In genomic region chr17:67054202-67054601, GRCm38 (mm10) we compare ENCODE assay signal across 26 mouse cellular contexts.
A peak's percentile ranks its signal among the peaks of the same experiment; 100 is the strongest.
DNase-seq lines count a peak whose midpoint lies in the region; ATAC-seq lines count a peak whose summit lies in the region.
"Had no signal": no experiment of that assay in that cellular context is flagged by ENCODE, and none has a peak within 500 bp of the region (broad histone marks: within the 10 kb centered on the region; RNA-seq: fewer than 3 reads in every experiment).

No protein-coding gene starts in this region.

- no peaks in the 10 kb centered on the region for H3K9me3 ChIP-seq in forebrain, embryonic 16.5 days (ENCODE audit: control insufficient read depth, low read length)
- no peaks in the 10 kb centered on the region for H3K9me3 ChIP-seq in forebrain, embryonic 11.5 days (ENCODE audit: control insufficient read depth, low read length)
- H3K9me3 ChIP-seq in hindbrain, embryonic 16.5 days (ENCODE audit: control insufficient read depth, low read length): no peaks in the 10 kb centered on the region
- no peaks in the 10 kb centered on the region for H3K9me3 ChIP-seq in hindbrain, embryonic 14.5 days (ENCODE audit: control insufficient read depth, low read length)
- no peaks in the 10 kb centered on the region for H3K9me3 ChIP-seq in neural tube, embryonic 12.5 days
- H3K9me3 ChIP-seq: embryonic facial prominence, embryonic 10.5 days; embryonic facial prominence, embryonic 13.5 days; heart, embryonic 13.5 days; hindbrain, embryonic 15.5 days; intestine, embryonic 15.5 days had no signal

- 83% methylated on average over 10 of the region's 10 CpGs for WGBS in forebrain, embryonic 16.5 days
- 94% methylated on average over 10 of the region's 10 CpGs for WGBS in forebrain, embryonic 11.5 days
- WGBS in hindbrain, embryonic 16.5 days: 63% methylated on average over 10 of the region's 10 CpGs
- WGBS in hindbrain, embryonic 14.5 days: 63% methylated on average over 10 of the region's 10 CpGs
- WGBS in neural tube, embryonic 12.5 days: 74% methylated on average over 10 of the region's 10 CpGs

- H3K9ac ChIP-seq in forebrain, embryonic 16.5 days (replicated peaks; ENCODE audit: low read depth, low read length): no peak overlapping the region
- no peak overlapping the region for H3K9ac ChIP-seq in forebrain, embryonic 11.5 days (ENCODE audit: low read length)
- H3K9ac ChIP-seq in hindbrain, embryonic 16.5 days (ENCODE audit: low read depth, low read length): no peak overlapping the region
- no peak overlapping the region for H3K9ac ChIP-seq in hindbrain, embryonic 14.5 days
- no peak overlapping the region for H3K9ac ChIP-seq in neural tube, embryonic 12.5 days
- H3K9ac ChIP-seq: embryonic facial prominence, embryonic 13.5 days; heart, embryonic 13.5 days; hindbrain, embryonic 15.5 days; intestine, embryonic 15.5 days had no signal

- no peak overlapping the region for H3K27ac ChIP-seq in forebrain, embryonic 16.5 days (ENCODE audit: low read length)
- H3K27ac ChIP-seq in forebrain, embryonic 11.5 days (ENCODE audit: low read depth, low read length): no peak overlapping the region
- H3K27ac ChIP-seq in hindbrain, embryonic 16.5 days (ENCODE audit: low read depth, low read length): no peak overlapping the region
- no peak overlapping the region for H3K27ac ChIP-seq in hindbrain, embryonic 14.5 days
- no peak overlapping the region for H3K27ac ChIP-seq in neural tube, embryonic 12.5 days
- H3K27ac ChIP-seq: embryonic facial prominence, embryonic 10.5 days; embryonic facial prominence, embryonic 13.5 days; gastrocnemius, adult 2 months; heart, embryonic 13.5 days; hindbrain, embryonic 15.5 days; intestine, embryonic 15.5 days had no signal

- no peak overlapping the region for H3K4me3 ChIP-seq in forebrain, embryonic 16.5 days (replicated peaks; ENCODE audit: low read length)
- no peak overlapping the region for H3K4me3 ChIP-seq in forebrain, embryonic 11.5 days (ENCODE audit: low read depth, low read length)
- no peak overlapping the region for H3K4me3 ChIP-seq in hindbrain, embryonic 16.5 days (ENCODE audit: low read length)
- no peak overlapping the region for H3K4me3 ChIP-seq in hindbrain, embryonic 14.5 days (replicated peaks; ENCODE audit: low read length)
- no peak overlapping the region for H3K4me3 ChIP-seq in neural tube, embryonic 12.5 days
- H3K4me3 ChIP-seq: embryonic facial prominence, embryonic 10.5 days; embryonic facial prominence, embryonic 13.5 days; erythroblast, embryonic 14.5 days; gastrocnemius, adult 2 months; heart, embryonic 13.5 days; hindbrain, embryonic 15.5 days; intestine, embryonic 15.5 days had no signal

- no peak for DNase-seq in forebrain, embryonic 11.5 days (ENCODE audit: low spot score)
- DNase-seq in hindbrain, embryonic 14.5 days (ENCODE audit: low spot score): no peak
- no peak for DNase-seq in neural tube, embryonic 10.5 days (ENCODE audit: extremely low spot score, low spot score)
- no peak for DNase-seq in left cerebral cortex, postnatal 25 days (ENCODE audit: low spot score in 2 of 2)
- DNase-seq: adrenal gland, adult 2 months; adrenal gland, postnatal 14 days; cerebellum, adult 11-12 months; cerebellum, adult 8-10 months; cerebellum, postnatal 36 days; embryo, embryonic 11 days; gastrocnemius, adult 2 months; gastrocnemius, postnatal 14 days; heart, adult 11 months; heart, postnatal 14 days; heart, postnatal 4 days; kidney, adult 11 months had no signal

- intact Hi-C loops in left cerebral cortex, postnatal 25 days (cut with DNase I): no loop called here

- peak; percentile 67 for ATAC-seq in forebrain, embryonic 16.5 days
- no peak for ATAC-seq in forebrain, embryonic 11.5 days (replicated peaks; ENCODE audit: low FRiP score)
- ATAC-seq in hindbrain, embryonic 16.5 days: peak; percentile 24; the same call in 1 of the 2 replicates
- ATAC-seq in hindbrain, embryonic 14.5 days (ENCODE audit: low FRiP score): no peak
- ATAC-seq in neural tube, embryonic 12.5 days (ENCODE audit: low FRiP score, low read depth): peak; percentile 41; the same call in 1 of the 2 replicates
- ATAC-seq: CD4-positive, CD25-positive, alpha-beta regulatory T cell, adult 4 months; intestine, embryonic 15.5 days had no signal

- H3K27me3 ChIP-seq in forebrain, embryonic 16.5 days (replicated peaks; ENCODE audit: control insufficient read depth, insufficient read depth, low read length): no peaks in the 10 kb centered on the region
- H3K27me3 ChIP-seq in forebrain, embryonic 11.5 days (ENCODE audit: control insufficient read depth, insufficient read depth, low read length): no peaks in the 10 kb centered on the region
- H3K27me3 ChIP-seq in hindbrain, embryonic 16.5 days (replicated peaks; ENCODE audit: control insufficient read depth, insufficient read depth, low read length): no peaks in the 10 kb centered on the region
- H3K27me3 ChIP-seq in hindbrain, embryonic 14.5 days (ENCODE audit: control insufficient read depth, insufficient read depth, low read length): no peaks in the 10 kb centered on the region
- no peaks in the 10 kb centered on the region for H3K27me3 ChIP-seq in neural tube, embryonic 12.5 days (replicated peaks)
- H3K27me3 ChIP-seq: embryonic facial prominence, embryonic 13.5 days; heart, embryonic 13.5 days; hindbrain, embryonic 15.5 days; intestine, embryonic 15.5 days had no signal

- H3K4me1 ChIP-seq in forebrain, embryonic 16.5 days (replicated peaks; ENCODE audit: control insufficient read depth, insufficient read depth, low read length): no peaks in the 10 kb centered on the region; the same call in 1 of the 2 replicates
- H3K4me1 ChIP-seq in forebrain, embryonic 11.5 days (replicated peaks; ENCODE audit: control insufficient read depth, insufficient read depth, low read length): no peaks in the 10 kb centered on the region
- H3K4me1 ChIP-seq in hindbrain, embryonic 16.5 days (ENCODE audit: control insufficient read depth, insufficient read depth, low read depth, low read length): peaks cover 10% of the 10 kb centered on the region
- H3K4me1 ChIP-seq in hindbrain, embryonic 14.5 days (replicated peaks; ENCODE audit: control insufficient read depth, insufficient read depth, low read length): peaks cover 12% of the 10 kb centered on the region
- H3K4me1 ChIP-seq in neural tube, embryonic 12.5 days: peaks cover 6% of the 10 kb centered on the region; the same call in 1 of the 2 replicates
- H3K4me1 ChIP-seq: heart, embryonic 13.5 days; intestine, embryonic 15.5 days had no signal

- no peak overlapping the region for H3K4me2 ChIP-seq in forebrain, embryonic 16.5 days (ENCODE audit: low read length)
- H3K4me2 ChIP-seq in forebrain, embryonic 11.5 days (ENCODE audit: low read depth, low read length, severe bottlenecking): no peak overlapping the region
- H3K4me2 ChIP-seq in hindbrain, embryonic 16.5 days (ENCODE audit: low read length): no peak overlapping the region
- H3K4me2 ChIP-seq in hindbrain, embryonic 14.5 days (replicated peaks): no peak overlapping the region
- H3K4me2 ChIP-seq in neural tube, embryonic 12.5 days (replicated peaks): no peak overlapping the region
- H3K4me2 ChIP-seq: embryonic facial prominence, embryonic 13.5 days; heart, embryonic 13.5 days; hindbrain, embryonic 15.5 days; intestine, embryonic 15.5 days had no signal

- no peaks in the 10 kb centered on the region for H3K36me3 ChIP-seq in forebrain, embryonic 16.5 days (ENCODE audit: control insufficient read depth, insufficient read depth)
- no peaks in the 10 kb centered on the region for H3K36me3 ChIP-seq in forebrain, embryonic 11.5 days (ENCODE audit: control insufficient read depth, insufficient read depth, low read length)
- no peaks in the 10 kb centered on the region for H3K36me3 ChIP-seq in hindbrain, embryonic 16.5 days (ENCODE audit: control insufficient read depth, insufficient read depth, low read length)
- no peaks in the 10 kb centered on the region for H3K36me3 ChIP-seq in hindbrain, embryonic 14.5 days (replicated peaks; ENCODE audit: control insufficient read depth, insufficient read depth)
- no peaks in the 10 kb centered on the region for H3K36me3 ChIP-seq in neural tube, embryonic 12.5 days
- H3K36me3 ChIP-seq: embryonic facial prominence, embryonic 10.5 days; embryonic facial prominence, embryonic 13.5 days; heart, embryonic 13.5 days; hindbrain, embryonic 15.5 days; intestine, embryonic 15.5 days had no signal

Comparison
In these comparisons a context has a peak if more than half of its experiments do, and no peak if none do; other contexts are left out.
1. ATAC-seq: peak in forebrain, embryonic 16.5 days (single experiment), hindbrain, embryonic 16.5 days (single experiment) and neural tube, embryonic 12.5 days (single experiment); none in forebrain, embryonic 11.5 days (single experiment) and hindbrain, embryonic 14.5 days (single experiment).